Mouse (Mus musculus) embryo, embryonic 10.5 days (tissue): ENCODE results near the gene Slc27a3.
"Not testable (repeated sequence)": the region's sequence is repeated elsewhere in the genome, so short reads cannot be mapped to it uniquely, and the experiment has no call there.

ENCODE experiments used
- DNase-seq: peaks from one replicate; pipeline ENCODE4 v3.0.0-alpha.2; 2015; ENCODE audit warnings: low spot score

The Slc27a3 gene

DNA sequence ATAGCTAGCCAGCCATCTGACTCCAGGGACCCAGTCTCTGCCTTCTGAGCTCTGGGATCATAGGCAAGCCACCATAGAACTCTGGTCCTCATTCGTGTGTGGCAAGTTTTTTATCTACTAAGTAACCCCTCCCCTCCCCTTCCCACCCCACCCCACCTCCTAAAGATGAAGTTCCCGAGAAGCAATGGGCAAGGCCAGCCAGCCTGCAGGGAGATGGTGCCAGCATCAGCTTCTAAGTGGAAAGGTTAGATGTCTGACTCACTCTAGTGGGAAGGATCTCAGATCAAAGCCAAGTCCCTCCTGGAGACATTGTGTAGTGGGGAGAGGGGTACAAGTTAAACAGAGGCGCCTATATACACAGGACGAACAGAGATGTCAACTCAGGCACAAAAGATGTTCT is 1.3 kb upstream of the Slc27a3 start:
- DNase-seq = no peak

DNA sequence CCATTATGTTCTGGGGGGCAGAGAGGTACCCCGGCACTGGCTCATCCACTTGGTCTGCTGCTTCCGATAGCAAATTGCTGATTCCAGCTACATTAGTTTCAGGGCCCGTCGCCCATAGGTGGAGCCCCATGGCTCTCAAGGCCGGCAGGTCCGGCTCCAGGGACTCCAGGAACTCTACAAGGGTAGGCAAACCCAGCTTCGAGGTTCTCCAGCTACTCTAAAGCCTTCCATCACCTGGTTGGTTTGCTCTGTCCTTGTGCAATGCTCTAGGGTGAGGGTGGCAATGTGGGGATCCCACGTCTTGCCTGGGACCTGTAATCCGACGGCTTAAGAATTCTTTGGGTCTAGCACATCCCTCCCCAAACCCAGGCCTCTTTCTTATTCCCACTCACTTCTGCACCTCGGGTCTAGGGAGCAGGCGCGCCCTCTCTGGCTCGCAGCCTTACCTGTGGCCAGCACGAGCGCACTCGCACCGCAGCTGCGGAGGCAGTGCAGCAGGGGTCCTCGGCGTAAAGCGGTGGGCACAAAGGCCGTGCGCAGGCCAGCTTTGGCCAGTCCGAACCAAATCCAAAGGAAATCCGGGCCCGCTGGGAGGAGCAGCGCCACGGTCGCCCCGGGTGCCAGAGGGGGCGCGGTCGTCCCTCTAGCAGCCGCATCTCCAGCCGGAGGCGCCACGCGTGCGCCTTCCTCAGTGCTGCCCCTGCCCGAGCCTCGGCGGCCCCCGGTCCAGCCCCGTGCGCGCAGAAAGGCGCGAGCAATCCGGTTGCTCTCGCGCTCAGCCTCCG is 820 bp downstream of the Slc27a3 start:
- DNase-seq = peak; percentile 77

DNA sequence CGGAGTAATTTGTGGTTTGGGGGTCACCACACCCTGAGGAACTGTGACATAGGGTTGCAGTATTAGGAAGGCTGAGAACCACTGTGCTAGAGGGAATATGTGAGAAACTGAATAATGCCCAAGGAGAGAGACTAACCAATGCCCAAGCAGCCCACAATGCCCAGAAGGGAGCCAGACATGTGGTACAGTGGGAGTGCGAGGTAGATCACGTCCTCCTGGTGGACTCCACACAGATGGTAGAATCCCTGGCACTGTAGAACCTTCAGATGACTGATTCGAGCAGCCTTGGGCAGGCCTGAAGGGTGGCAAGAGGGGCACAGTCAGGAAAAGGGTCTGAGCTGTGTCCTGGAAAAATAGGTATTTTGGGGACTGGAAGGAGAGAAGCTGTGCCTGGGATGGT is 1.5 kb downstream of the Slc27a3 start:
- no peak for DNase-seq

DNA sequence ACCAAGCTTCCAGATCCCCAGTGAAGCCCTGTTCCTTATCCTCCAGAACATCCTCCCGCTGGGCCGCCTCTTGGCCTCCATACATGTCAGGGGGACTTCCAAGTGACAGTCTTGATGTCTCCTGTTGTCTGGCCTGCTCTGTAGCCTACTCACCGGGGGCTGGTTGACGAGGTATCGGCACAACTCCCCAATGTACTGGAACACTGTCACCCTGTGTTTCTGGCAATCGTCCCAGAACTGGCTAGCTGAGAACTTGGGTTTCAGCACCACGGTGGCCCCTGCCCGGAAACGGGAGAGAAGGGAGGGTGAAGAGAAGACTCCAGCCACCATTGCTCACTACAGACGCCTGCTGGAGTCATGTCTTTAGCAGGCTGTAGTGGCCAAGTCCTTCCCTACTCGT is 2.3 kb downstream of the Slc27a3 start:
- no peak for DNase-seq

DNA sequence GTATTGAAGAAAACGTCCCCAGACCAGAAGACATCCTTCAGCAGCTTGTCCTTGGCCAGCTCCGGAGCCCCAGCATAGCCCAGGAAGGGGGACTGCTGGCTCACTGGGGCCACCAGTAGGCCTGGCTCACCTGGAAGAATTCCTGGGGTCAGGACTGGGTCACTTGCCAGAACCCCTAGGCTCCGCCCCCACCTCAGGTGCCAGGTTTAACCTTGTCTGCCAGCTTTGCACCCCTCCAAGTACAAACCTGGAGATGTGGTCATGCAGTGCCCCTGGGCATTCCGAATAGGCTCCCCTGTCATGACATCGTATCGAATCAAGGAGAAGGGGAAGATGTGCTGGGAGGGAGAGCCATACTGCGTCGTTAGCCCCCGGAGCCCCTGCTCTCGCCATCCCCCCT is 2.9 kb downstream of the Slc27a3 start:
- DNase-seq = no peak

DNA sequence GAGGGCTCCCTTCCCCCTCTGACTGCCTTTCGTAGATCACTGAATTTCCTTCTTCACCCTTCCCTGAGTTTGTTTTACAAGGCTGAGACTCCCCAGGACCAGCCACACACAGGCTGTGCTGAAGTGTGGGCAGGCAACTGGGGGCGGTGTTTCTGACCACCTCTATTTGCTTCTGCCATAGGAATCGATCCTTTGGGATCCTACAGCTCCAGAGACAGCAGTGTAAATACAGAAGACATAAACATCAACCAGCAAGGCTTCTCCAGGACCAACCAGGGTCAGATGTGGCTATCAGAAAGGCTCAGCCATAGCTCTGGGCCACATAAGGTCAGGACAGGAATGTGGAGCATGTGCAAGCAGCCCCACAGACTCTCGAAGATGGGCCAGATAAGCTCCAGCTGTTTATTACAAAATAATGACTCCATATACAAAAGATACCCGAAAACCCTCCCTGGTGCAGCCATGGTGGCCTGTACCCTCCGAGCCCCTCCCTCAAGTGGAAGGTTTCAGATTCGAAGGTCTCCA is 4.8 kb downstream of the Slc27a3 start:
- no peak for DNase-seq

DNA sequence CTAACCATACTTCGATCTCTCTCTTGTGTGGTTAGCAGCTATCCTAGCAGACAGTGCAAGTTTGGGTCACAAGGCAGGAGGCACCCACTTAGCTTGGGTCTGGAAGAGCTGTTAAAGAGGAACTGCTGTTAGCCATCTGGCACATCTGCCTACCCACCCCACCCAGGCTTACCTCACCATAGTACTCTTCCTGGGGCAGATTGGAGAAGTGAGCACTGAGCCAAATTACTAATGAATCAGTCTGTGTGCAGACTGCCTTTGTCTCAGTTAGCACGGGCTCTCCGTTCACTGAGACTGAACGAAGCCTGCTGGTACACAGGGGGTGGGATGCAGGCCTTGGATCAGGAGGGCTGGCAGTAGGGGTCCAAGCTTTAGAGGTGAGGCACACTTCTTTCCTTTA is 6.0 kb downstream of the Slc27a3 start:
- no peak for DNase-seq

DNA sequence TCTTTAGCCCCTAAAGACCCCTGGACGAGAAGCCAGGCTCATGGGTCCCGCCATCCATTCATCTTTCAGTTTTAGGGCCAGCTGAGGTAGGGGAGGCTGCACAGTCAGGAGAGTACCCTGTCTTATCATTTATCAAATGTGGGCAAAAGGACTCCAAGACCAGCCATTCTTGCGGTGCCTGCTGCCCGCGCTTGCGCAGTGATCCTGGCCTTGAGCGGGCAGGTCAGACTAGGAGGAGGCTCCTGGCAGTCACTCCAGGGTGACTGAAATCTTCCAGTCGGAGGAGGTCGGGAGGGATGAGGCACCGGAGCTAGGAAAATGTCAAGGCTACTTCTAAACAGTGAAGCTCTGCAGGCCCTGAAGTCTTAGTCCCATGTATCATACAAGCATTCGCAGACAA is 8.0 kb downstream of the Slc27a3 start:
- no peak for DNase-seq

DNA sequence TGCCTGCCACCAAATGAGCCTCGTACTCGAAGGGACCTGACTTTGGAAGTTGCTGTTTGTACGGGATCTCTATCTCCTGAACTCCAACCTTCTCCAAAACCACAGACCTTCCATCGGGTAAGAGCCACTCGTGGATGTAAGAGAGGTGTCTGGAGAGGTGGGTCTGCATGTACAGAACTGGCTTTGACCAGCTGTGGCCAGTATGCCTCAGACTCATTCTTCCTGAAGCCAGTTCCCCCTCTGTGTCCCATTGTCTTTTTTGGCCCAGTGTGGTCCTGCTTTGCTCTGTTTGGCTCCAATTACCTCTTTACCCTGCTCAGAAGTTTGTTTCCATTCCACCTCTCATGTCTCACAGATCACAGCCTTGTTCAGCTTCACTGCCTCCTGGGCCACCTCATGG is 11.2 kb downstream of the Slc27a3 start:
- DNase-seq = no peak

DNA sequence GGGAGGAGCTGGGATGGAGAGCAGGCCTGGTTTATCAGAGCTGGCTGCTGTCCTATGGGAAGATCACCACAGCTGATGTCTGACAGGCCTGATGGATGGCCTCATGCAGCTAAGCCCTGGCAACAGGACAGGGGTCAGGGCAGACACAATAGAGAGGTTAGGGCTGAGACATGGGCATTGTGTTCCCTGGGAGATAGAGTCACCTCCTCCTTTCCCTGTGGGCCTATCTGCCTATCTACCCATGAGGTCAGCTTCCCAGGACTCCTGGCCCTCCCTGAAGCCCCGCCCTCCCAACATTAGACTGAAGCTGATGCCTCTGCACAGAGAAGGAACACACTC is 13.5 kb downstream of the Slc27a3 start:
- peak; percentile 85 for DNase-seq

DNA sequence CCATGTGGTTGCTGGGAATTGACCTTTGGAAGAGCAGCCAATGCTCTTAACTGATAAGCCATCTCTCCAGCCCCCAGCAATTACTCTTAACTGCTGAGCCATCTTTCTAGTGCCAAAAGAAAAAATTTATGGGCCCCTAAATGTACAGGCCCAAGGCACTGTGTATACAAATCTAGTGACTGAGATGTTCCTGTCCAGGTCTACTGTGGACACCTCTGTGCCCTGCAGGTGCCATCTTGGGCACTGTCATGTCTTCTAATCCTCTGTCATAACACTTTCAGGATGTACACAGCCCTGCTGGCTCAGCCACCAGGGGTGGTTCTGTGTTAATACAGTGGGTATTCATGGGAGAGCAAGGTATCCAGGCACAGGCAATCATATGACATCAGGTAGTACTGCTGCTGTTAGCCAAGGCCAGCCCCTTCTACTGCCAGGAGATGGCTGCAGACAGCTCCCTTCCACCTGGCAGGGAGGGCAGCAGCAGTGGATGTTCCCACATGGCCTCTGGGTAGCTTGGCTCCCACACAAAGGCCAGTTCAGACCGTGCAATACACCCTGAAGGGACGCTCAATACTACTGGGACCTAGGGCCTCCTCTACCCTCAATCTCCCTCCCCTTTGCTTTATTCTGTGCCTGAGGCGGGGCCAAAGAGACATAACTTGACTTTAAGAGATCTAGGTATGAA is 14.0 kb downstream of the Slc27a3 start:
- DNase-seq = no peak

DNA sequence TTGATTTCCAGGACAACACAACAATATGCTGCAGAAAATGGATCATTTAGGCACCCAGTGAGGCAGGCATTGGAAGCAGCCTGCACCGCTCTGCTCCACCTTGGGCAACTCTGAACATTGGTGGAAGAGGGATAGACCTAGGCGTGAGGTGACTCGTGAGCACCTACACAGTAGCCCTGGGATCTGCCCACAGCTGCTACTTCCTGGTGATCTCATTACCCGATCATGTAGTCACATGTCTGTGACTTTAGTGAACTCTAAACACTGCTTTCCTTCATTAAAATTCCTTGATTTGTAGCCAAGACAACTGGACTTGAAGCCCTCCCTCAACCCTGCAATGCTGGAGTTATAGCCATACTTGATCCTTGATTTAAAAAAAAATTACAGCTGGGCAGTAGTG is 15.4 kb downstream of the Slc27a3 start:
- DNase-seq = no peak

DNA sequence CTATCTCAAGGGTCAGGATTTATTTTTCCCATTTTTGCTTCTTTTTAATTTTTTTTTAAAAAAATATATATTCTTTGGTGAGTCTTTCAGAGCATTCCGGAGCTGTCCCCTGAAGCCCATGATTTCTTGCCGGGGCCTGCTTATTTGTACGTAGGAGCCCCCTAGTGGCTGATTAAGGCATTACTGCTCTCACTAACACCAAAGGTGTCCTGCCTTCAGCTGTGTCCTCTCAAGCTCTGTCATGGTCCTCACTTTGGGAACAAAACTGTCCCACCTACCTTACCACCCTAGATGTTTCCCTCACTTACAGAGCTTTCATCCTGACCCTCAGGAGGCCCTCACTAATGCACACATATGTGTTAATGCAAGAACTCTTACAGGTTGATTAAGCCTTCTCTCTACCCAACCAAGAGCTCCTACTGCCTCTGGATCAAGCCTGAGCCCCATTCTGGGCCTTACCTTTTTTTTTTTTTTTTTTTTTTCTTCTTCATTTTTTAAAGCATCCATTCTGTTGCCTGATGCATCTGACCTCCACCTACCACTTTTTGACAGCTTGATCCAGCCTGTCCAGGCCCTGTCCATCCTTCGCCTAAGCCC is 16.2 kb downstream of the Slc27a3 start:
- peak; percentile 93 for DNase-seq

DNA sequence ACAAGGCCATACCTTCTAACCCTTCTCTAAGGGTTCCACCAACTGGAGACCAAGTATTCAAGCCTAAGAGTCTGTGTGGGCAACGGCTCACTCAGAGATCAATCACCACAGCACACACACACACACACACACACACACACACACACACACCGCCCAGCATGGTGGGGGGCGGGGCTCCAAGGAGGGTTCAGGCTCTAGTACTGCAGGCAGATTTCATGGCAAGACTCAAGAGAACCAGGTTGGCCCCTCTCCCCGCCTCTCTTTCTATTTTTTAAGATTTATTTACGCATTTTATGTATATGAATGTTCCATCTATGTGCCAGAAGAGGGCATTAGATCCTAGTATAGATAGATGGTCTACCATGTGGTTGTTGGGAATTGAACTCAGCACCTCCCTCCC is 16.9 kb downstream of the Slc27a3 start:
- no peak for DNase-seq

DNA sequence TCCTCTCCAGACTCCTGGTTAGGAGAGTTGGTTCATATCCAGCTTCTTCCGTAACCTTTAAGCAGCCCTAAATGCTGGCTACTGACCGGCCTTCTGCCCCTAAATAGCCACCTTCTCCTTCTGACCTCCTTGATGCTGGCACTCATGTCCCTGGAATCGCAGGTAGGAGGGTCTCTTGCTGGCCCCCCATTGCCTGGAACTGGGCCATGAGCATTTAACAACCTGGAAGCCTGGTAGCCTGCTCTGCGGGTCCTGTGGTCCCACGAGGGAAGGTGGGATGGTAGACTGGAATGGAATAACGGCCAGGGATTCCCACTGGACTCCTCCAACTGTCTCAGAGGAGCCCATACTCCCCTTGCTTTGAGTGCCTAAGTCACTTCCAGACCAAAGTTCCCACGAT is 17.9 kb downstream of the Slc27a3 start:
- DNase-seq = no peak

DNA sequence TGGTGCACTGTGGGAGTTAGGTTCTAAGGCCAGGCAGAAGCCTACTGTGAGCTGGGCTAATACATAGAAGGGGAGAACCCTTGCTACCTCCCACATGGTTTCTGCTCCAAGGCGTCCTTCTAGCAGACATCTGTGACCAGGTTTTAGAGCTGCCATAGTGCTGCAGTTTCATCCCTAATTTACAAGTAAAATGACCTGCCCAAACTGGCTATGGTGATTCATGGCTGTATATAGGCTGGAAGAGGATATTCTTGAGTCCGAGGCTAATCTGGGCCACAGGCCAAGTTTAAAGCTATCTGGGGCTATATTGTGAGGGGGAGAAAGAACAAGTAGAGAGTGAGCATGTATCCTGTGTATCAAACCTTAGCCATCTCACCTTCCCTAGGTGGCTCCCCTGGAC is 20.7 kb downstream of the Slc27a3 start:
- DNase-seq = no peak

DNA sequence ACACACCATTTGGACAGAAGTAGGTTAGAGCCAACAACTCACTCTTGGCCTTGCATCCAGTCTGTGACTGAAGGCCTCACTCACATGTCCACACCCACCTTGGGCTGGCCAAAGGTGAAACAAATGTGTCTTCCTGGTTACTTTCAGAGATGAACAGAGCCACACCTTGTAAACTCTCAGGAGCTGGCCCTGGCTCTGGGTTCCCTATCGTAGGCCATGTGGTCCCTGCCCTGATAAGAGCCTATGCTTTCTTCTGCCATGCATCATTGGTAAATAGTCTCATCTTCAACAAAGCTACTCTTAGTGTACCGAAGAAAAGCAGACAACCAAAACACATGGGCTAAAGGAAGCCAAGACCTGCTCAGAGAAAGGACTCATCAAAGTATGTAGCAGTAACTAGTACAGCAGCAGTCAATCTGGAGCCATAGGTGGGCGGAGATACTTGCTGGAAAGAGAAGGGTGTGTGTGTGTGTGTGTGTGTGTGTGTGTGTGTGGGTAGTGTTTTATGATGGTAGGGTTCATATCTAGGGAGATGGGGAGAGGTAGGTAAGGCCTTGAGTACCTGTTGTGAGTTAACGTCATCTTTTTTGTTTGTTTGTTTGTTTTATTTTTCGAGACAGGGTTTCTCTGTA is 22.6 kb downstream of the Slc27a3 start:
- DNase-seq = no peak

DNA sequence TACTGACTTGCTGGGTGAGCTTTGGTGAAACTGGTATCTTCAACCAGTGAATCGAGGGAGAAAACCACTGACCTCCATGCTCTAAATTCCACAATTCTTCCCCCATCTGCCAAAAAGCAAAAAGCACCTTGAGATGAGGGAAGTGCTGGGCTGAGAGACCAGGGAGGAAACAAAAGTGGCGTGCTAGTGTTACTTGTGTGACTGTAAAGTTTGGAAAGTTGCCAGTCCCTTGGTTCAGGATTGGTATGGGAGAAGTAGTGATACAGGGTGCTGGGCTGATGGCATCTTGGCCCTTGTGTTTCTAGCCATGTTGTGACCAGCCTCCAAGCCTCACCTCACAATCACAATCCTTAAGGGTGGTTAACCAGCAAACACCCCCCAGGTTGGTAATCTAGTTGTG is 27.4 kb downstream of the Slc27a3 start:
- no peak for DNase-seq

DNA sequence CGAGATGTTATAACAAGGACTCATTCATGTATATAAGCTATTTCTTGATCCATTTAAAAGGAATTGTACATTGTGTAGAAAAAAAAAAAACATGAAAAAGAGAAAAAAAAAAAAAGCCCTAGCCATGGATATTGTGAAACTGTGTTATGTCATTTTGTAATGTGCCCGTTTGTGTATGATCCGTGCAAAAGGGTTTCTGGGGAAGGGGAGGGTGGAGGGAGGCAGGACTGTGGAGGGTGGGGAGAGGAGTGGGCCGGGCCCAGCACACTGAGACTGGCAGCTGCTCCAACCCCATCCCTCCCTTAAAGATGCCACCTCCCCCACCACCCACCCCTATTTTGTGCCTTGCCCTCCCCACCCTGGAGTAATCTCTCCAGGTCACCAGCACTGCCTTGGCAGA is 28.3 kb downstream of the Slc27a3 start:
- no peak for DNase-seq

DNA sequence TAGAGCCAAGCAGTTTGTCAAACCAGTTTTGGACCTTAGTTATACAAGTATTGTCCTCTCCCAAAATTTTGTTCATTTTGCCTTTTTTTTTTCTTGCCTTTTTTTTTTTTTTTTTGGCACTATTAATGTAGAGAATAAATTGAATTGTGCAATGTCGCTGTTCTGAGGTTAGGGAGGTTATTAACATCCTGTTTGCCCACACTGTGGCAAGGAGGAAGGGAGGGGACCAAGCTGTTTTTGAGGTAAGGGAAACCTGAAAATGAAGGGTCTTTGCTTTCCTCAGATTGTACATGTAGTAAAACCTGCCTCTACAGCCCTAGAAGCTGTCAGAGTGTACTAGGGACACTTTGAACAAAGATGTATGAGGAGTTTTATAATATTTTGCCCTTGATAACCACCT is 30.5 kb downstream of the Slc27a3 start:
- DNase-seq = no peak

DNA sequence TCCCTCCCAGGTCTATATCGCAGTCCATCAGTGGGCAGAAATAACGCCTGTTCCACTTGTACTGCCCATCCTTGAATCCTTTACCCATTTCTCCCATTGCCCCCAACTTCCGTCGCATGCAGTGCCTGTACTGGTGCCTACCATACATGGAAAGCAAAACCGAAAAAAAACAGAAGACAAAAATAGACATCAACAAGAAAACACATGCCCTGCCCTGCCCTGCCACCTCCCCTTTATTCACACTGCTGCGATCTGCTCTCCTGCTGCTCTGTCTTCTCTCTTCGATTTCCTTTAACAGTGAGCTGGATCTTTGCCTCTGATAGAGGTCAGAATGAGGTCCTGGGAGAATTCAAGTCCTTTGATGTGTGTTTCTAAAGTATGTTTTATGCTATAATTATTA is 31.8 kb downstream of the Slc27a3 start:
- DNase-seq = no peak

DNA sequence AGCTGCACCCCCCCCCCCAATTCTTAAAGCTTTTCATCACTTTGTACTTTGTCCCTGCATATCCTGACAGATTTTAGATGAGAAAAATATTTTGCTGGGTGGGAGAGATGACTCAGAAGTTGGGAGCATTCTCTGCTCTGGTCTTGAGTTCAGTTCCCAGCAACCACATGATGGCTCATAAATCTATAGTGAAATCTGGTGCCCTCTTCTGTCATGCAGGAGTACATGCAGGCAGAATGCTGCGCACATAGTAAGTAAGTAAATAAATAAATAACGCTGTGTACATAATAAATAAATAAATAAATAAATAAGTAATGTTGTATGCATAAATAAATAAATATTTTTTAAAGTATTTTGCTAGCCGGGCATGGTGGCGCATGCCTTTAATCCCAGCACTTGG is 41.9 kb downstream of the Slc27a3 start:
- DNase-seq = no peak

DNA sequence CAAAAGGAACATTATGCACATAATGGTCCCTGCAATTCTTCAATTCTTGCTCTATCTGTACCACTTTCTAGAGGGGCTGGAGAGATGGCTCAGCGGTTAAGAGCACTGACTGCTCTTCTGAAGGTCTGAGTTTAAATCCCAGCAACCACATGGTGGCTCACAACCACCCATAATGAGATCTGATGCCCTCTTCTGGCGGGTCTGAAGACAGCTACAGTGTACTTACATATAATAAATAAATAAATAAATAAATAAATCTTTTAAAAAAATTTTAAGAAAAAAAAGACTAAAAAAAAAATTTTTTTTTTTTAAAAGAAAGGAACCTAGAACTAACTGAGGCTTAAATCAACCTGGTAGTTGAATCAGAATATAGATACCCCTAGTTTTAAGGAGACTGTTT is 46.9 kb downstream of the Slc27a3 start:
- DNase-seq = not testable (repeated sequence)
